Mouse (Mus musculus) forebrain, embryonic 10.5 days (tissue): ENCODE measurements around the gene Chst10. TPM values are rescaled to one million over a fixed set of nuclear protein-coding genes. Genes with fewer than 3 reads are reported as not detected.

Experiments used
- DNase-seq: peaks from one replicate; pipeline ENCODE4 v3.0.0-alpha.2; 2017; ENCODE audit warnings: low spot score; ENCODE audit errors: extremely low spot score
- H3K27ac ChIP-seq: fragments of 300-500 bp; sonication (generic); 2 replicates; pipeline ENCODE4 v1.5.1; 2016; ENCODE audit warnings: mild to moderate bottlenecking
- H3K27me3 ChIP-seq: fragments of 300-500 bp; sonication (generic); 2 replicates; pipeline ENCODE4 v1.6.1; 2016; ENCODE audit warnings: mild to moderate bottlenecking; ENCODE audit not compliant: poor library complexity, severe bottlenecking
- H3K36me3 ChIP-seq: fragments of 300-500 bp; sonication (generic); replicated peaks from 2 replicates; pipeline ENCODE4 v1.6.1; 2016; ENCODE audit warnings: mild to moderate bottlenecking, moderate library complexity
- H3K4me1 ChIP-seq: fragments of 300-500 bp; sonication (generic); 2 replicates; pipeline ENCODE4 v1.6.1; 2016
- H3K4me3 ChIP-seq: fragments of 300-500 bp; sonication (generic); 2 replicates; pipeline ENCODE4 v1.5.1; 2016; ENCODE audit warnings: mild to moderate bottlenecking, moderate library complexity
- H3K9me3 ChIP-seq: fragments of 300-500 bp; sonication (generic); 2 replicates; pipeline ENCODE4 v1.6.1; 2016; ENCODE audit warnings: mild to moderate bottlenecking, moderate library complexity
- WGBS: fragments of 180-500 bp; shearing (Covaris S2); methylation state at CpG from one replicate; pipeline ENCODE4 v1.1.7; 2016; 5-methylcytosine and 5-hydroxymethylcytosine counted together
- polyA plus RNA-seq: library from polyadenylated mRNA; unstranded; fragments of >200 nt; fragmentation: Nextera tagmentation; extraction: Ambion mirVana; gene quantifications from 2 replicates; pipeline ENCODE4 v1.2.1, GENCODE M21; 2016

Gene Chst10
- polyA plus RNA-seq, 1 experiment from 2014 or later: 12.4 TPM

- 26% methylated on average over 3 of the region's 3 CpGs for WGBS
- no peak for DNase-seq
- peaks cover 15% of the 10 kb centered on the region for H3K36me3 ChIP-seq
- H3K27me3 ChIP-seq: peaks cover 51% of the 10 kb centered on the region
- peaks cover 20% of the 10 kb centered on the region for H3K4me1 ChIP-seq
- H3K9me3 ChIP-seq: no peaks in the 10 kb centered on the region; the same call in 1 of the 2 replicates
- H3K27ac ChIP-seq: no peak overlapping the region
- H3K4me3 ChIP-seq: peak overlapping the region; percentile 79; the same call in 1 of the 2 replicates
These were observed 63.1 kb downstream of the Chst10 start for GRCm38 (mm10) chr1:38834899-38835298.

DNA sequence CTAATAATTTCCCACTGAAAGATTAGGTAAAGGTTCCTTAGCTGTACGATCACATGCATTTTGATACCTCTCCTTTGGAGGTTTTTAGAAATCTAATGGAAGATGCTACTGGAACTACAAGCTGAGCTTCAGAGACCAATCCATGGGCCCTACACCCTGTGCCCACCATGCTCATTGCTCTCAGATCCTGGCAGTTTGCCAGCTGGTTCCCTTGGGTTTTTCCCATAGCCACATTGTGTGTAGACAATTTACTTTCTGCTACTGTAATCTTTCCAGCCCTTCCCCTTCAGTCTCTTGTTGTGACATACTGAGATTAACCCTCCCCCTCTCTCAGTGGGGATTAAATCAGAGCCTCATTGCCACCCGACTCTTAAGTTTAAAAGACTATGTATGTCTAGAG, 73.0 kb downstream of the Chst10 start:
- WGBS: 64% methylated on average over 2 of the region's 2 CpGs
- Histone ChIP-seq H3K4me3 (no peak overlapping the region), H3K9me3 (no peaks in the 10 kb centered on the region), H3K27me3 (no peaks in the 10 kb centered on the region), H3K27ac (no peak overlapping the region), H3K4me1 (no peaks in the 10 kb centered on the region), H3K36me3 (no peaks in the 10 kb centered on the region)
- DNase-seq: no peak

DNA sequence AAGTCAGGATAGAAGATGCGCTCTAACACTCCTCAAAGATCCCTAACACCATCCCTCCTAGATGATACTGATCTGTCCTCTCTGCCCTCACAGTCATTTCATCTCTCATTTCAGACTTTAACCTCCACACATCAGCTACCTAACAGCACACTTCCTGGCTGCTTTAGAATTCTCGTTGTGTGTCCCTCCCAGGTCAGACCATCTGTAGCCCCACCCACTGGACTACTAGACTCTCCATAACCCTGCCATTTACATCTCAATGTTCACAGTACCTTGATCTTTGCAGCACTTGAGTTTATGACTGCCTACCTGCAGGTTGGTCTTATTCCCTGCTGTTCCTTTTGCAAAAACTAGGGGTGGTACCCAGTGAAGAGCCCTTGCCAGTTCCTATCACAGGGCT, 74.1 kb downstream of the Chst10 start:
- no peaks in the 10 kb centered on the region for H3K4me1 ChIP-seq
- DNase-seq: no peak
- WGBS: 88% methylated on average over 2 of the region's 2 CpGs
- peaks cover 4% of the 10 kb centered on the region; the same call in 1 of the 2 replicates for H3K36me3 ChIP-seq
- H3K27me3 ChIP-seq: no peaks in the 10 kb centered on the region
- no peak overlapping the region for H3K27ac ChIP-seq
- no peaks in the 10 kb centered on the region for H3K9me3 ChIP-seq
- no peak overlapping the region for H3K4me3 ChIP-seq

DNA sequence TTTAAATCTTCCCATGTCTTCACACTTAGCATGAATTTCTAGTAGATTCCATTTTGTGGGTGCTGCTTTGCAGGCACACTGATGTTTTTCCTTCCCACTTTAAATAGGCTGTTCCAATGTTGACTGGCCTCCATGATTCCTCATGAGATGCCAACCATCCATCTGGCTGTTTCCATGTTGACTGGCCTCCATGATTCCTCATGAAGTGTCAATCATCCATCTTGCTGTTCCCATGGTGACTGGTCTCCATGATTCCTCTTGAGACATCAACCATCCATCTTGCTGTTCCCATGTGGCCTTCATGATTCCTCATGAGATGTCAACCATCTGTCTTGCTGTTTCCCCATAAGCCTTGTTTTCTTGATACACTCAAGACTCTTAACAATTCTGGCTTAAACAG, 78.3 kb downstream of the Chst10 start:
- Histone ChIP-seq H3K9me3 (no peaks in the 10 kb centered on the region), H3K36me3 (peaks cover 12% of the 10 kb centered on the region; the same call in 1 of the 2 replicates), H3K27ac (no peak overlapping the region), H3K27me3 (no peaks in the 10 kb centered on the region), H3K4me1 (no peaks in the 10 kb centered on the region), H3K4me3 (no peak overlapping the region)
- DNase-seq: no peak

DNA sequence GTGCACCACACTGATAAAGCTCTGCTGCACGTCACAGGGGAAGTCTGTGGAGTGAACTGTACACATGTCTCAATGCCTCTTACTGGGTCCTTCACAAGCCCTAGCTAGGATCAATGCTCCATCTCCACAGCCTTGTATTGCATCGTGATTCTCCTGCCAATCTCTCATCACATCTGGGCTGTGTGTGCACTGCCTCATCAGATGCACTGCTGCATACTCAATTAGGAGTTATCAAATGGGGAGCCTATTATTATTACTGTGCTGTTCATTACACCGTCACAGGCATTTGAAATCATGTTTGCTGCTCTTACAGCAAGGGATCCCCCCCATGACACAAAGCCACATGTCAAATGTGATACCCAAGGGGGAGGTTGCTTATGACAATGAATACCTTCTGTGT, 80.3 kb downstream of the Chst10 start:
- no peaks in the 10 kb centered on the region for H3K27me3 ChIP-seq
- 86% methylated on average over 3 of the region's 3 CpGs for WGBS
- H3K4me1 ChIP-seq: no peaks in the 10 kb centered on the region
- H3K27ac ChIP-seq: no peak overlapping the region
- no peak overlapping the region for H3K4me3 ChIP-seq
- H3K9me3 ChIP-seq: no peaks in the 10 kb centered on the region
- DNase-seq: no peak
- H3K36me3 ChIP-seq: peaks cover 19% of the 10 kb centered on the region

GRCm38 (mm10) chr1:38817268-38817667, 80.7 kb downstream of the Chst10 start:
- DNase-seq: no peak
- Histone ChIP-seq H3K27me3 (no peaks in the 10 kb centered on the region), H3K4me3 (no peak overlapping the region), H3K36me3 (peaks cover 22% of the 10 kb centered on the region), H3K4me1 (no peaks in the 10 kb centered on the region), H3K9me3 (no peaks in the 10 kb centered on the region), H3K27ac (no peak overlapping the region)
- 80% methylated on average over 9 of the region's 9 CpGs for WGBS

DNA sequence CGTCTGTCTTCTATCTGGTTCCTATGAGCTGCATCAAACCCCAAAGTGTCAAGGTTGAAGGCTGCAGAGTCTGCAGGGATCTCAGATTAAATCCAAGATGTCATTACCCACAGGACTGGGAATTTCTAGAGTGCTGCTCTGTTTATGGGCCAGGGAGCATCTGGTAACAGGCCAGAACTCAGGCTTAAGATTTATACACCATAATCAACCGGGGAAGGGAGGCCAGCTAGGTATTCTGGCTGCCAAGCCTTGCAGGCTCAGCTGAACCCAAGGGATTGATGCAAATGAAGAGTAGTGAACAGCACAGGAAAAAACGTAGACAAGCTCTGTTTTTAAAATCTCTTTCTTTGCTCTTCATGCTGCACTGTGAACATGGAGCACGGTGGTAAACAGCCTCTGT, 81.7 kb downstream of the Chst10 start:
- Histone ChIP-seq H3K27me3 (no peaks in the 10 kb centered on the region), H3K27ac (no peak overlapping the region), H3K36me3 (peaks cover 31% of the 10 kb centered on the region), H3K4me1 (no peaks in the 10 kb centered on the region), H3K4me3 (no peak overlapping the region), H3K9me3 (no peaks in the 10 kb centered on the region)
- no peak for DNase-seq
- 82% methylated on average over 4 of the region's 4 CpGs for WGBS

Other genes with a start within 250 kb of the Chst10 start
- 3.4 and 3.5 TPM in 2 replicates for gene Aff3, start 233.2 kb downstream of the Chst10 start, polyA plus RNA-seq
- gene Lonrf2, start 61.5 kb downstream of the Chst10 start, polyA plus RNA-seq: 1.9 and 2.1 TPM in 2 replicates
- gene Nms, start 41.0 kb upstream of the Chst10 start, polyA plus RNA-seq: not detected in 2 replicates
- gene Pdcl3, start 87.4 kb upstream of the Chst10 start, polyA plus RNA-seq: 161 TPM in 2 replicates